Mouse (Mus musculus) hindbrain, embryonic 13.5 days (tissue): ENCODE measurements at regions not wholly inside any gene's neighbourhood (a gene's known extent, or its start where the extent isn't known, plus 50 kb on each side); places are given as distances from the start of the nearest gene placed in this dataset.

Source experiments
- ATAC-seq: fragments of 200-750 bp; cut with Nextera tagmentation; 2 replicates; pipeline ENCODE4 v1.8.0; 2017; ENCODE audit warnings: moderate TSS enrichment; ENCODE audit not compliant: low FRiP score
- H3K27ac ChIP-seq: fragments of 300-500 bp; sonication (generic); 2 replicates; pipeline ENCODE4 v1.5.1; 2015; ENCODE audit warnings: inconsistent platforms, mild to moderate bottlenecking, moderate library complexity
- H3K27me3 ChIP-seq: fragments of 300-500 bp; sonication (generic); 2 replicates; pipeline ENCODE4 v1.6.1; 2015; ENCODE audit warnings: mild to moderate bottlenecking, inconsistent platforms
- H3K36me3 ChIP-seq: fragments of 300-500 bp; sonication (generic); 2 replicates; pipeline ENCODE4 v1.6.1; 2015; ENCODE audit warnings: mild to moderate bottlenecking, inconsistent platforms
- H3K4me1 ChIP-seq: fragments of 300-500 bp; sonication (generic); replicated peaks from 2 replicates; pipeline ENCODE4 v1.6.1; 2015; ENCODE audit warnings: inconsistent platforms
- H3K4me2 ChIP-seq: fragments of 300-500 bp; sonication (generic); 2 replicates; pipeline ENCODE4 v1.6.1; 2015; ENCODE audit warnings: inconsistent platforms, mild to moderate bottlenecking, moderate library complexity
- H3K4me3 ChIP-seq: fragments of 300-500 bp; sonication (generic); 2 replicates; pipeline ENCODE4 v1.5.1; 2015; ENCODE audit warnings: mild to moderate bottlenecking, inconsistent platforms
- H3K9ac ChIP-seq: fragments of 300-500 bp; sonication (generic); 2 replicates; pipeline ENCODE4 v1.6.1; 2015; ENCODE audit warnings: mild to moderate bottlenecking, inconsistent platforms
- H3K9me3 ChIP-seq: fragments of 300-500 bp; sonication (generic); 2 replicates; pipeline ENCODE4 v1.6.1; 2016; ENCODE audit warnings: inconsistent platforms
- WGBS: fragments of 180-500 bp; shearing (Covaris S2); methylation state at CpG from one replicate; pipeline ENCODE4 v1.1.7; 2015; 5-methylcytosine and 5-hydroxymethylcytosine counted together

DNA sequence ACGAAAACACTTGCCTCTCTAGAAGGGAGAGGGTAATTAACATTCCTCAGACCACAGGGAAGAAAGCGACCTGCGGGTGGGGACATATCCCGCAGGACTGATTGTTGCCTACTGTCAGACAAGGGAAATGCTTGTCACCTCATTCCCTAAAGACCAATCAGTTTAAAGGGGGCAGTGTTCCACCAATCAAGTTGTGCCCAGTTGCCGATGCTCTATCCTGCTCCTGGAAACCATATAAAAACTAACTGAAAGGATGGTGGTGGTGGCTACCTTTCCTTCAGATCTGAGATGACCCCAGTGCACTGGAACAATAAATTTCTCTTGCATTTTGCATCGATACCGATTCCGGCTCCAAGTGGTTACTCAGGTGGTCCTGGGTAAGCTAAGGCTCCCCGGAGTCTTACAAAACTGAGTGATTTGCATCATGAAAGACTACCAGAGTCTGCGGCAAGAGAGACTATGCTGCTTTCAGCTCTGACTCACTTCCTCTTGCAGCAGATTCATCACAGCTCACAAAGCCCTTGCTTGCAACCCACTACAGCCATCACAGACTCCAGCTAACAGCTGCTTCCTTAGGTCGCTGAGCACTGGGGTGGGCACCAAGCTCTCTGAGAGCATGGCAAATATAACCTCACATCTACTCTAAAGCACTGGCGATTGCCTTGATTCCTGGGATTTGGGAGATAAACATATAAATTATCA, 533.7 kb upstream of the A830018L16Rik start:
- Histone ChIP-seq H3K9ac (no peak overlapping the region), H3K36me3 (no peaks in the 10 kb centered on the region), H3K4me3 (no peak overlapping the region), H3K4me2 (0 out of 2 replicates have a peak overlapping the region, but pooled peaks have one; percentile 13), H3K27ac (no peak overlapping the region), H3K4me1 (no peaks in the 10 kb centered on the region), H3K9me3 (no peaks in the 10 kb centered on the region), H3K27me3 (no peaks in the 10 kb centered on the region)
- ATAC-seq, result no peak
- 68% methylated on average over 12 of the region's 12 CpGs for WGBS

DNA sequence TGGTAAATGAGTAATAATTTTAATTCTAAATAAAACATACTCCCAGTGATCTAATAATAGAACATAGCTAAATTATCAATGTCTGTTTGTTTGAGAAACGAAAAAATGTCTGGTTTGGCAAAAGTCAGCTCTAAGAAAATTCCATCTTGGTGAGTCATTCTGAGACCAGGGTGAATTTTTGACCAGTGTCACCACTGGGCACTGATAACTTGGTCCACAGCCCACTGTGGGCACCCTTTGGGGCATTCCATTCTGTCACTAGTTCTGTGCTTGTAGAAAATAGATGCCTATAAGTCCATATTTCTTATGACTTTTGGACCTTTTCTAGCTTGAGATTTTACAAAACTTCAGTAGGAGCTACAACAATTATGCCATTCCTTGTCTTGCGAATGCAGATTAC, 515.1 kb upstream of the A830018L16Rik start:
- WGBS, result 84% methylated on average over 2 of the region's 2 CpGs
- Histone ChIP-seq H3K4me1 (no peaks in the 10 kb centered on the region), H3K27ac (no peak overlapping the region), H3K9ac (no peak overlapping the region), H3K27me3 (no peaks in the 10 kb centered on the region), H3K36me3 (no peaks in the 10 kb centered on the region), H3K4me2 (no peak overlapping the region), H3K9me3 (no peaks in the 10 kb centered on the region), H3K4me3 (no peak overlapping the region)
- no peak for ATAC-seq

DNA sequence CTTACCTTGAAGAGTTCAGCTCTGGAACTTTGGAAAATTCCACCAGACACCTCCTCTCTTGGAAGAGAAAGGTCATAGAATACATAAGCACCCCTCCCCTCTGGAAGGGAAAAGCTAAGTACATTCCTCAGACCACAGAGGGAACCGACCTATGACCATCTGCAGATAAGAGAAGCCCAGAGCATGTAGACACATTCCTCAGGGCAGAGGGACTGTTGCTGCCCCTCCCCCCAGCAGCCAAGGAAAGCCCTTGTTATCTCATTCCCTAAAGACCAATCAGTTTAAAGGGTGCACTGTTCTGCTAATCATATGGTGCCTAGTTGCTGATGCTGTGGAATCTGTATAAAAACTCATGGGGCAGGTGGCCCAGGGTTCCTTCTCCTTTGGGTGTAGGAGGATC, 511.2 kb upstream of the A830018L16Rik start:
- no peaks in the 10 kb centered on the region for H3K36me3 ChIP-seq
- H3K4me3 ChIP-seq, result no peak overlapping the region
- H3K9me3 ChIP-seq, result no peaks in the 10 kb centered on the region
- no peak overlapping the region for H3K9ac ChIP-seq
- H3K4me2 ChIP-seq, result no peak overlapping the region
- ATAC-seq, result no peak
- WGBS, result 84% methylated on average over 1 of the region's 1 CpGs
- no peaks in the 10 kb centered on the region for H3K27me3 ChIP-seq
- H3K4me1 ChIP-seq, result no peaks in the 10 kb centered on the region
- no peak overlapping the region for H3K27ac ChIP-seq

DNA sequence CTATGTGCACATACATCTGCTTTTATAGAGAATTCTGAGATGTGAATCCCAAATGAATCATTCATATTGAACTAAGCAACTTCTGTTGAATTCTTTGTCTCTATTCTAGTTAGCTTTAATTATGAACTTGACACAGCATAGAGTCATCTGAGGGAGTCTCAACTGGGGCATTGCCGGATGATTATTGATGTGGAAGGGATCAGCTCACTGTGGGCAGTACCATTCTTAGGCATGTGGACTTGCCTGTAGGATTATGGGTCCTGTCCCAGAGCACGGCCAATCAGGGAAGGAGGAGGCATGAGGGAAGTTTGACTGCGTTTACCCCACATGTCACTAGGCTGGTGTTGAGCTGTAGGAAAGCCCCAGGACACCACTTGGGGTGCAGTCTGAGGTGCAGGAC, 493.9 kb upstream of the A830018L16Rik start:
- no peaks in the 10 kb centered on the region for H3K4me1 ChIP-seq
- no peak overlapping the region for H3K4me2 ChIP-seq
- H3K27ac ChIP-seq, result no peak overlapping the region
- no peaks in the 10 kb centered on the region for H3K36me3 ChIP-seq
- no peaks in the 10 kb centered on the region for H3K27me3 ChIP-seq
- ATAC-seq, result no peak
- H3K4me3 ChIP-seq, result no peak overlapping the region
- 92% methylated on average over 3 of the region's 3 CpGs for WGBS
- no peaks in the 10 kb centered on the region for H3K9me3 ChIP-seq
- no peak overlapping the region for H3K9ac ChIP-seq

DNA sequence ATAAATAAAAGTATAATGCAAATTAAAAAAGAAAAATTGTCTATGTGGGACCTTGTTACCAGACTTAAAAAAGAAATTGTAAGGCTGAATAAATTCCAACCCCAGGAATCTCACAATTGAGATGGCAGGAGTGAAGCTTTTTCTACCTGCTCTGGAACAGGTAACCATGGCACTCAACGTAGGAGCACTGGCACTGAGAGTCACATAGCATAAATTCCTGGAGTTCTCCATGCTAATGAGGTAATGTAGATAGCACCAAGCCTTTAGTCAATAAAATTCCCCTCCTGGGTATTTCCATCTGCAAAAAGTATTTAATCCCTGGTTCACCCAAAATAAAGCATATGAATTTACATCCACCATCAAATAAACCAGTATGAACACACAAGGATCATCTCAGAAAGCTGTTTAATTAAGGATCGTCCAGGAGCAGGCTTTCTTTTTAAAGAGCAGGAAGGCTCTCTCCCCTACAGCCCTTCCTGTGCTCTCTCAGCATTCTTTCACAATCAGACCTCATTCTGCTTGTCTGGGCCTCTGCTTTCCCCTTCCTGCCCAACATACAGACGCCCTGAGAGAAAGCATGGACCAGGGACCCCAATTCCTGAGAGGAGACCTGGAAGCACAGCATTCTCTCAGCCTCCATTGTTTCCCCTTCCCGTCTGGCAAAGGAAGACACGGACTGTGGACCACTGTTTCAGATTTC, 481.4 kb upstream of the A830018L16Rik start:
- H3K9ac ChIP-seq, result no peak overlapping the region
- ATAC-seq, result no peak
- H3K27ac ChIP-seq, result no peak overlapping the region
- no peaks in the 10 kb centered on the region for H3K4me1 ChIP-seq
- no peaks in the 10 kb centered on the region for H3K27me3 ChIP-seq
- H3K4me3 ChIP-seq, result no peak overlapping the region
- no peaks in the 10 kb centered on the region for H3K9me3 ChIP-seq
- H3K4me2 ChIP-seq, result no peak overlapping the region
- H3K36me3 ChIP-seq, result no peaks in the 10 kb centered on the region
- 65% methylated on average over 5 of the region's 5 CpGs for WGBS

GRCm38 (mm10) chr1:10933206-10933605, 480.7 kb upstream of the A830018L16Rik start:
- no peaks in the 10 kb centered on the region for H3K9me3 ChIP-seq
- no peaks in the 10 kb centered on the region for H3K36me3 ChIP-seq
- H3K9ac ChIP-seq, result no peak overlapping the region
- no peak overlapping the region for H3K4me3 ChIP-seq
- H3K27ac ChIP-seq, result no peak overlapping the region
- ATAC-seq, result no peak
- no peak overlapping the region for H3K4me2 ChIP-seq
- H3K4me1 ChIP-seq, result no peaks in the 10 kb centered on the region
- no peaks in the 10 kb centered on the region for H3K27me3 ChIP-seq

- Histone ChIP-seq H3K9ac (no peak overlapping the region), H3K4me2 (no peak overlapping the region), H3K4me3 (no peak overlapping the region), H3K4me1 (no peaks in the 10 kb centered on the region), H3K36me3 (no peaks in the 10 kb centered on the region), H3K27ac (no peak overlapping the region), H3K27me3 (no peaks in the 10 kb centered on the region), H3K9me3 (no peaks in the 10 kb centered on the region)
- WGBS, result 55% methylated on average over 3 of the region's 3 CpGs
- ATAC-seq, result no peak
Observed at GRCm38 (mm10) chr1:10938436-10938835, 475.5 kb upstream of the A830018L16Rik start.

DNA sequence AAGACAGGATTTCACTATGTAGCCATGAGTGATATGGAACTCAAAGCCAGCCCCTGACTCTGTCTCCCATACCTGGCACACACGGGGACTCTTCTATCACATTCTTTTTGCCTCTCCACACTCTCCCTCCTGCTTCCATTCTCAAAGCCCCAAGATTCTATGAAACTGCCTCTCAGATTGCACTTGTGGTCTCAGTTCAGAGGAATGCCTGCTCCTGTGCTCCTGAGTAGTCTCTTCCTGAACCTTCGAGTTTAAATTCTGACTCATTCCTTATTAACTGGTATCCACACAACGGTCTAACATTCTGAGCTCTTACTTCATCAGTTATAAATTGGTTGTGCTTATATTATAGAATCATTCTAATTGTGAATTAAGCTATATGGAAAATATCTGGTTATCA, 473.6 kb upstream of the A830018L16Rik start:
- H3K4me2 ChIP-seq, result no peak overlapping the region
- no peaks in the 10 kb centered on the region for H3K27me3 ChIP-seq
- H3K9ac ChIP-seq, result no peak overlapping the region
- ATAC-seq, result no peak
- no peaks in the 10 kb centered on the region for H3K9me3 ChIP-seq
- H3K4me1 ChIP-seq, result no peaks in the 10 kb centered on the region
- no peak overlapping the region for H3K27ac ChIP-seq
- WGBS, result 85% methylated on average over 3 of the region's 3 CpGs
- no peak overlapping the region for H3K4me3 ChIP-seq
- no peaks in the 10 kb centered on the region for H3K36me3 ChIP-seq

DNA sequence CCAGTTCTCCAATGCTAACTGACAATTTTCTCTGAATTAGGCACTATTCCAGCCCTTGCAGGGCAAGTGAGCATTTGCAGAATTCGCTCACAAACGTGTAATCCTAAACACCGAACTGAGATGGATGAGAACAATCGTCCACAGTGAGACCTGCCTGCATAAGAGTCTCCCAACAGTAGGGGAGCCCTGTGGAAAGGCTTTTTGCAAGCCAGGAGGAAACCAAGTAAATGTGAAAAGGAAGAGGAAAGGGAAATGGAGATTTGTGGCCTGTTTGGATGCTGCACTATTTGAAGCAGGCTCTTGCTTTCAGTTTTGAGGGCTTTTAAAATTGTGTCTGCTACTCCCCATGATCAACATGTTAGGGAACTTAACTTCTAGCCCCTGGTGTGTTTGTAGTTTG, 470.9 kb upstream of the A830018L16Rik start:
- Histone ChIP-seq H3K4me3 (no peak overlapping the region), H3K4me2 (no peak overlapping the region), H3K4me1 (no peaks in the 10 kb centered on the region), H3K9me3 (no peaks in the 10 kb centered on the region), H3K27me3 (no peaks in the 10 kb centered on the region), H3K9ac (no peak overlapping the region), H3K36me3 (no peaks in the 10 kb centered on the region), H3K27ac (no peak overlapping the region)
- no peak for ATAC-seq
- WGBS, result 51% methylated on average over 4 of the region's 4 CpGs
